Mouse (Mus musculus): ENCODE data around the gene Lysmd2. TPM values are rescaled to one million over a fixed set of nuclear protein-coding genes. Genes with fewer than 3 reads are reported as not detected.
"Not testable (repeated sequence)": the region's sequence is repeated elsewhere in the genome, so short reads cannot be mapped to it uniquely, and the experiment has no call there.

Lysmd2 gene
- polyA plus RNA-seq, 2 experiments from 2014 or later: 3.8 to 5.4 TPM

- peak; percentile 59 for ATAC-seq
Observed at GRCm38 (mm10) chr9:75630823-75631454, 5.4 kb downstream of the Lysmd2 start.

GRCm38 (mm10) chr9:75632111-75632510, 6.6 kb downstream of the Lysmd2 start:
- ATAC-seq: no peak

- no peak for ATAC-seq
Observed at GRCm38 (mm10) chr9:75632902-75633301, 7.4 kb downstream of the Lysmd2 start.

GRCm38 (mm10) chr9:75633603-75634002, 8.1 kb downstream of the Lysmd2 start:
- no peak for ATAC-seq

- no peak for ATAC-seq
Observed at GRCm38 (mm10) chr9:75634226-75634625, 8.7 kb downstream of the Lysmd2 start.

GRCm38 (mm10) chr9:75645405-75645804, 19.9 kb downstream of the Lysmd2 start:
- peak; percentile 84 for ATAC-seq

- ATAC-seq: no peak
Observed at GRCm38 (mm10) chr9:75653981-75654911, 28.7 kb downstream of the Lysmd2 start.

- ATAC-seq: not testable (repeated sequence)
Observed at GRCm38 (mm10) chr9:75656456-75656855, 30.9 kb downstream of the Lysmd2 start.

- ATAC-seq: no peak
Observed at GRCm38 (mm10) chr9:75660917-75661316, 35.4 kb downstream of the Lysmd2 start.

- ATAC-seq: no peak
Observed at GRCm38 (mm10) chr9:75665364-75665763, 39.8 kb downstream of the Lysmd2 start.

GRCm38 (mm10) chr9:75666612-75667011, 41.1 kb downstream of the Lysmd2 start:
- ATAC-seq: no peak

GRCm38 (mm10) chr9:75672769-75673168, 47.2 kb downstream of the Lysmd2 start:
- no peak for ATAC-seq

- no peak for ATAC-seq
Observed at GRCm38 (mm10) chr9:75676226-75676625, 50.7 kb downstream of the Lysmd2 start.

- no peak for ATAC-seq
Observed at GRCm38 (mm10) chr9:75678341-75678740, 52.8 kb downstream of the Lysmd2 start.

- ATAC-seq: no peak
Observed at GRCm38 (mm10) chr9:75679629-75680028, 54.1 kb downstream of the Lysmd2 start.

GRCm38 (mm10) chr9:75680606-75681005, 55.1 kb downstream of the Lysmd2 start:
- ATAC-seq: no peak

- ATAC-seq: no peak
Observed at GRCm38 (mm10) chr9:75683426-75684191, 58.1 kb downstream of the Lysmd2 start, which contains the start of gene Scg3. Gene Scg3, minus strand, starts transcription at chr9:75684056.

- ATAC-seq: no peak
Observed at GRCm38 (mm10) chr9:75684292-75684691, 58.8 kb downstream of the Lysmd2 start.

GRCm38 (mm10) chr9:75684772-75685171, 59.2 kb downstream of the Lysmd2 start:
- no peak for ATAC-seq

All from activated CD4-positive, CD25-positive, alpha-beta regulatory T cell, adult 4 months (primary cell).